Mouse (Mus musculus) liver, adult 2 months (tissue): ENCODE measurements at regions not wholly inside any gene's neighbourhood (a gene's known extent, or its start where the extent isn't known, plus 50 kb on each side); places are given as distances from the start of the nearest gene placed in this dataset.

Source experiments
- DNase-seq: peaks from one replicate; pipeline ENCODE4 v3.0.0-alpha.2; 2011; ENCODE audit warnings: low read depth, low spot score; ENCODE audit errors: extremely low read depth
- H3K27ac ChIP-seq: fragments of 200-500 bp; replicated peaks from 2 replicates; pipeline ENCODE4 v1.5.1; 2012; ENCODE audit warnings: low read depth, mild to moderate bottlenecking, control low read depth, inconsistent platforms, low read length; ENCODE audit not compliant: insufficient read depth
- H3K27me3 ChIP-seq: fragments of 200-500 bp; 2 replicates; pipeline ENCODE4 v1.6.1; 2012; ENCODE audit warnings: mild to moderate bottlenecking, moderate library complexity, low read length, inconsistent platforms; ENCODE audit not compliant: control insufficient read depth, insufficient read depth
- H3K36me3 ChIP-seq: fragments of 200-500 bp; 2 replicates; pipeline ENCODE4 v1.6.1; 2012; ENCODE audit warnings: low read length, inconsistent platforms; ENCODE audit not compliant: control insufficient read depth, insufficient read depth
- H3K4me1 ChIP-seq: fragments of 200-500 bp; 2 replicates; pipeline ENCODE4 v1.6.1; 2011; ENCODE audit warnings: low read length; ENCODE audit not compliant: control insufficient read depth, insufficient read depth
- H3K4me3 ChIP-seq: fragments of 200-500 bp; 2 replicates; pipeline ENCODE4 v1.5.1; 2011; ENCODE audit warnings: low read depth, mild to moderate bottlenecking, control low read depth, low read length, moderate library complexity; ENCODE audit not compliant: insufficient read depth
- H3K79me2 ChIP-seq: fragments of 200-500 bp; 2 replicates; pipeline ENCODE4 v1.6.1; 2012; ENCODE audit warnings: inconsistent platforms, mild to moderate bottlenecking, low read length, moderate library complexity; ENCODE audit not compliant: control insufficient read depth, insufficient read depth
- H3K9ac ChIP-seq: fragments of 200-500 bp; 2 replicates; pipeline ENCODE4 v1.6.1; 2012; ENCODE audit warnings: low read depth, mild to moderate bottlenecking, control low read depth, inconsistent platforms, low read length
- CTCF ChIP-seq: fragments of 200-500 bp; IDR thresholded peaks from 2 replicates; pipeline ENCODE4 v1.5.1; 2011; ENCODE audit warnings: low read depth, low read length, control low read depth
- POLR2A ChIP-seq: fragments of 200-500 bp; IDR thresholded peaks from 2 replicates; pipeline ENCODE4 v1.6.1; 2011; ENCODE audit warnings: low read length, control low read depth; ENCODE audit not compliant: insufficient read depth; ENCODE audit errors: extremely low read depth
- WGBS: fragments of 180-500 bp; shearing (Covaris S2); methylation state at CpG from one replicate; pipeline ENCODE4 v1.1.7; 2018; 5-methylcytosine and 5-hydroxymethylcytosine counted together

DNA sequence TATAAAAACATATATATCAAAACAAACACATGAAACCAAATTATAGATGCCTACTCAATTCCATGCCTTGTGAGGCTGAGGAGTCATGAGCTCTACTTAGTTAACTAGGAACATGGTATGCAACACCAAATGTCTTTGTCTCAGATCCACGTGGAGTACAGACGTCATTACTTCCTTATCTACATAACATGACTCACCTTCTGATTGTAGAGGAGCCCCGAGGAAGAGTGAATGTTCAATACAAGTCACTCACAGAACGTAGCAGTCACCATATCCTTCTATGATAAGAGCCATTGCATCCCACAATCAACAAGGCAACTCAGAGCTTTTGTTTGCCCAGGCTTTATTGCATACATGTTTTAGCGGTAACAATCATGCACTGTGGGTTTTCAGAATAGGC, 364.6 kb downstream of the Rps29 start:
- no peak overlapping the region for H3K4me3 ChIP-seq
- 60% methylated on average over 5 of the region's 5 CpGs for WGBS
- no peaks in the 10 kb centered on the region for H3K79me2 ChIP-seq
- no peak overlapping the region for H3K9ac ChIP-seq
- DNase-seq = no peak
- no peaks in the 10 kb centered on the region for H3K36me3 ChIP-seq
- H3K27ac ChIP-seq = no peak overlapping the region
- H3K4me1 ChIP-seq = no peaks in the 10 kb centered on the region
- no peaks in the 10 kb centered on the region for H3K27me3 ChIP-seq
- no peak for TF ChIP-seq CTCF
- TF ChIP-seq POLR2A = no peak

DNA sequence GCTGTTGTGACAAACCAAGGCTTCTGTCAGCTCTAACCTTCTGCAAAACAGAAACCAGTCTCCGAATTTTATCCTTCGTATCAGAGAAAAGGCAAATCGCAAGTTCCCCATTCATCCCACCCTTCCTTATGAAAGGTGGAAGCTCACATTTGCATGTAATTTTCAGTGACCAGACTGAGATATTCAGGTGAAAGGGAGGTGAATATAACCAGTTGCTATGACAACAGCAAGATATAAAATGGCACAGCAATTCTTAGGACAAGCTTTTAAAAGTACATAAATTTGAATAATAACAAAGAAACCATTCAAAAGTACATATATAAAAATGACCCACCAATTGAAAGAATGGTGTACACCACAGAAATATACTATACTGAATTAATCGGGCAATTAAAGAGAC, 375.4 kb downstream of the Rps29 start:
- Histone ChIP-seq H3K79me2 (no peaks in the 10 kb centered on the region), H3K4me3 (no peak overlapping the region), H3K27me3 (no peaks in the 10 kb centered on the region), H3K36me3 (no peaks in the 10 kb centered on the region), H3K9ac (no peak overlapping the region), H3K27ac (no peak overlapping the region), H3K4me1 (no peaks in the 10 kb centered on the region)
- TF ChIP-seq POLR2A (no peak), CTCF (no peak)
- WGBS = 85% methylated on average over 4 of the region's 4 CpGs
- DNase-seq = no peak

DNA sequence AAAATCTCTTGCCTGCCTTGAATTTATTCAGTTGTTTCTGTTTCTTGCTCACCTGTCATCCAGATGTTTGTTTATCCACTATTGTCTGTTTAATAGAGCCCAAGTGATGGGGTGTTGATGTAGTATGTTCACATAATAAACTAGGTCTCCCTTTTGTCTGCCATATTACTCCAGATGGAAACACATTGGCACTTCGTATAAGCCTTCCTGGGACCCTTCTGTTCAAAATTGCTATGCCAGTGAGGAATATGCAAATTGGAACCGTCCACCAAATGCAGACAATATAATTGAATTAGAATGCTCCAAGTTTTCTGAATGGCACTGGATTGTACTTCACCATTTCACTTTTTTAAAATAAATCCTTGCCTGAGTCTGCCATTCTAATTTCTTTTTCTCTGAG, 383.5 kb downstream of the Rps29 start:
- H3K27me3 ChIP-seq = no peaks in the 10 kb centered on the region
- H3K4me1 ChIP-seq = no peaks in the 10 kb centered on the region
- no peak overlapping the region for H3K27ac ChIP-seq
- no peak for DNase-seq
- no peaks in the 10 kb centered on the region for H3K79me2 ChIP-seq
- no peaks in the 10 kb centered on the region for H3K36me3 ChIP-seq
- TF ChIP-seq CTCF (no peak), POLR2A (no peak)
- WGBS = 85% methylated on average over 2 of the region's 2 CpGs
- no peak overlapping the region for H3K9ac ChIP-seq
- H3K4me3 ChIP-seq = no peak overlapping the region

DNA sequence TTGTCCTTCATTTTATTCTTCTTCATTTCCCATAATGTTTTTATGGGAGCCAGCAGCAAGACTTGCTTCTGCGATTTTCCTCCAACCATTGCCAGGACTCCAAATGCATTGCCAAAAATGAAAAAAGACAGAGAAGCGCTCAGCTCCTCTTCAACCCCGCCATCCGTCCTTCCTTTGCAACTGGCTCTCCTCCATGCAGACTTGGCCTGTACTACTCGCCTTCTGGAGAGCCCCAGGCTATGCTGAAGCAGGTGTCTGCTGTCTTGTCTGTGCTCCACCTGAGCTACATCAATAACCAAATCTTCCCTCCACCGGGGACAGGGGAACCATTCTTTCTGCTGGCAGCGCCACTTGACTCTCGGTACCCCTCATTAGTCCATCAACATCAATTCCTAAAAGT, 384.2 kb downstream of the Rps29 start:
- Histone ChIP-seq H3K36me3 (no peaks in the 10 kb centered on the region), H3K9ac (no peak overlapping the region), H3K27ac (no peak overlapping the region), H3K27me3 (no peaks in the 10 kb centered on the region), H3K79me2 (no peaks in the 10 kb centered on the region), H3K4me1 (no peaks in the 10 kb centered on the region), H3K4me3 (no peak overlapping the region)
- DNase-seq = no peak
- 86% methylated on average over 8 of the region's 8 CpGs for WGBS
- TF ChIP-seq POLR2A = no peak
- no peak for TF ChIP-seq CTCF

DNA sequence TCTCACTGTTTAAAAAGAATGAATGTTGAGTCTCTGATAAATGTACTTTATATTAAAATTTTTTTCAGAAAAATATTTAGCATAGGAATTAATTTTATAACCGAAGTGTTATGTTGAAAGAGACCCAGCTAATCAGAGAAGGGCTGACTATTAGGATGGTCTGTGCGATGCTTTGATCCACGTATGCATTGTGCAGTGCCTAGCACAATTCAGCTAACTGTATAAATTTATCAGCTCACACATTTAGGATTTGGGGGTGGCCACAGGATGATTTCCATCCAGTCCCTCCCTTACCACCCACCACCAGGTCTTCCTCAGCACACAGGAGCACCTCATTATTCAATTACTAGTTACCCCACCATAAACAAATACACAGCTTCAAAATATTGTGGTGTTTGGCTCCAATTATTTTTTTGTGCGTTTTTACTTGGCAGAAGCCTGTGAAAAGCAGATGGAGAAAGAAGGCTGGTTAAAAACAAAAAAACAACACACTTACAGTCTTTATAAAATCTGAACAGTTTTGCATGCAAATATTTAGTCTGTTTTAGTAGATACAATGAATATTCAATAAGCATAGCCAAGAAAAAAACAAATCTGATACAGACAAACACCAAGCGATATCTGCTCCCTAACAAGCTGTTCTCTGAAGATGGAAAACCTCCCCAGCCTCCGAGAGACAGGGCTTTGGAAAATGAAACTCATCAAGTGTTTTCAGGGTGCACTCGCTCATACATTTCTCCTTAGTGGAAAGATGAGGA, 400.5 kb downstream of the Rps29 start:
- 77% methylated on average over 7 of the region's 7 CpGs for WGBS
- Histone ChIP-seq H3K27ac (no peak overlapping the region), H3K79me2 (no peaks in the 10 kb centered on the region), H3K4me3 (no peak overlapping the region), H3K36me3 (no peaks in the 10 kb centered on the region), H3K4me1 (no peaks in the 10 kb centered on the region), H3K9ac (no peak overlapping the region), H3K27me3 (no peaks in the 10 kb centered on the region)
- TF ChIP-seq CTCF (no peak), POLR2A (no peak)
- DNase-seq = no peak

DNA sequence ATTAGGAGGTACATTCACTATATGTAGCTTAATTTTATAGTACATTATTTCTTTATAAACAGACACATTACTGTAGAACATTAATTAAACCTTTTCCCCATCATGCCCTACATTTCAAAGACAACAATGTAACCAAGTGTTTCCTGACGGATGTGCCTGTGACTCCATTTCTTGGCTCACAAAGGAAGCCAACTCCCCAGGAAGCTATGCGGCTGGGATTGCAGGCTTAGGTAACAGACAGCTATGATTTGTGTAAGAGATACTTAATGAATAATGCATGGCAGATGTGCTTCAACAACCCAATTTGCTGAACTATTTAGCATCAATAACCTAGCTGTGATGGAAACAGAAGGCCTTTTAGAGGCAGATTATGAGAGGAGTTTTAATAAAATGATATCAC, 430.1 kb downstream of the Rps29 start:
- no peaks in the 10 kb centered on the region for H3K36me3 ChIP-seq
- no peaks in the 10 kb centered on the region for H3K4me1 ChIP-seq
- TF ChIP-seq POLR2A (no peak), CTCF (no peak)
- no peak overlapping the region for H3K9ac ChIP-seq
- H3K27ac ChIP-seq = no peak overlapping the region
- no peaks in the 10 kb centered on the region for H3K27me3 ChIP-seq
- 75% methylated on average over 2 of the region's 2 CpGs for WGBS
- DNase-seq = no peak
- H3K79me2 ChIP-seq = no peaks in the 10 kb centered on the region
- H3K4me3 ChIP-seq = no peak overlapping the region
